Comparison of ENCODE assay signal across 34 mouse cellular contexts in genomic region chr2:32839261-32839660, GRCm38 (mm10). TPM values are rescaled to one million over a fixed set of nuclear protein-coding genes. Genes with fewer than 3 reads are reported as not detected.
DNase-seq lines count a peak whose midpoint lies in the region; ATAC-seq lines count a peak whose summit lies in the region.
"Had no signal": no experiment of that assay in that cellular context is flagged by ENCODE, and none has a peak within 500 bp of the region (broad histone marks: within the 10 kb centered on the region; RNA-seq: fewer than 3 reads in every experiment).

No protein-coding gene starts in this region.

- no peak for ATAC-seq in embryonic facial prominence, embryonic 12.5 days (ENCODE audit: insufficient number of reproducible peaks, insufficient read depth, low FRiP score, low TSS enrichment)
- no peak for ATAC-seq in heart, embryonic 13.5 days (ENCODE audit: extremely low read depth, insufficient number of reproducible peaks, low FRiP score, low TSS enrichment)
- ATAC-seq in hindbrain, embryonic 13.5 days (ENCODE audit: low FRiP score), result no peak
- no peak for ATAC-seq in hindbrain, embryonic 12.5 days (ENCODE audit: low FRiP score)
- ATAC-seq: intestine, postnatal 0 days; liver, embryonic 12.5 days; liver, postnatal 0 days had no signal

- WGBS in embryonic facial prominence, embryonic 12.5 days, result 73% methylated on average over 2 of the region's 2 CpGs
- 79% methylated on average over 2 of the region's 2 CpGs for WGBS in embryonic facial prominence, embryonic 10.5 days
- 20% methylated on average over 2 of the region's 2 CpGs for WGBS in heart, embryonic 13.5 days
- WGBS in hindbrain, embryonic 13.5 days, result 75% methylated on average over 2 of the region's 2 CpGs
- WGBS in hindbrain, embryonic 12.5 days, result 75% methylated on average over 2 of the region's 2 CpGs

- no peak for DNase-seq in embryonic facial prominence, embryonic 10.5 days (ENCODE audit: low spot score)
- DNase-seq in heart, postnatal 10 days, result no peak
- DNase-seq in right cerebral cortex, adult 18-20 months, result peak; percentile 35
- no peak for DNase-seq in right cerebral cortex, postnatal 25 days
- DNase-seq: adrenal gland, adult 8-10 months; cerebellum, adult 9-10 months; cerebellum, postnatal 36 days; gastrocnemius, postnatal 25 days; heart, postnatal 14 days; kidney, adult 9 months; kidney, postnatal 14 days; left cerebral cortex, postnatal 4 days; liver, postnatal 0 days; lung, postnatal 36 days; right cerebral cortex, postnatal 4 days; thymus, adult 18-20 months; thymus, postnatal 25 days had no signal

- no peak overlapping the region for H3K4me3 ChIP-seq in embryonic facial prominence, embryonic 12.5 days
- no peak overlapping the region for H3K4me3 ChIP-seq in embryonic facial prominence, embryonic 10.5 days
- no peak overlapping the region for H3K4me3 ChIP-seq in heart, embryonic 13.5 days
- H3K4me3 ChIP-seq in hindbrain, embryonic 13.5 days, result no peak overlapping the region
- no peak overlapping the region for H3K4me3 ChIP-seq in hindbrain, embryonic 12.5 days
- H3K4me3 ChIP-seq: embryonic facial prominence, embryonic 15.5 days; forebrain, embryonic 12.5 days; liver, embryonic 12.5 days; neural tube, embryonic 15.5 days had no signal

- no peak overlapping the region for H3K9ac ChIP-seq in embryonic facial prominence, embryonic 12.5 days
- peak overlapping the region; percentile 67 for H3K9ac ChIP-seq in heart, embryonic 13.5 days
- H3K9ac ChIP-seq in hindbrain, embryonic 13.5 days, result peak overlapping the region; percentile 21; the same call in 1 of the 2 replicates
- H3K9ac ChIP-seq in hindbrain, embryonic 12.5 days, result no peak overlapping the region
- H3K9ac ChIP-seq: embryonic facial prominence, embryonic 15.5 days; forebrain, embryonic 12.5 days; hindbrain, embryonic 14.5 days; liver, postnatal 0 days; neural tube, embryonic 15.5 days had no signal

- H3K4me2 ChIP-seq in embryonic facial prominence, embryonic 12.5 days (replicated peaks), result no peak overlapping the region
- H3K4me2 ChIP-seq in heart, embryonic 13.5 days, result 0 out of 2 replicates have a peak overlapping the region, but pooled peaks have one; percentile 12
- H3K4me2 ChIP-seq in hindbrain, embryonic 13.5 days, result no peak overlapping the region
- H3K4me2 ChIP-seq in hindbrain, embryonic 12.5 days (replicated peaks), result no peak overlapping the region
- H3K4me2 ChIP-seq: embryonic facial prominence, embryonic 15.5 days; forebrain, embryonic 12.5 days; hindbrain, embryonic 14.5 days; liver, embryonic 12.5 days; midbrain, embryonic 11.5 days; neural tube, embryonic 15.5 days had no signal

- intact Hi-C loops in heart, postnatal 10 days (cut with DNase I), result no loop called here

- H3K36me3 ChIP-seq in embryonic facial prominence, embryonic 12.5 days, result no peaks in the 10 kb centered on the region
- 0 out of 2 replicates have a peak, but pooled peaks cover 3% of the 10 kb centered on the region for H3K36me3 ChIP-seq in embryonic facial prominence, embryonic 10.5 days (replicated peaks)
- 0 out of 2 replicates have a peak, but pooled peaks cover 2% of the 10 kb centered on the region for H3K36me3 ChIP-seq in heart, embryonic 13.5 days
- peaks cover 17% of the 10 kb centered on the region for H3K36me3 ChIP-seq in hindbrain, embryonic 13.5 days
- H3K36me3 ChIP-seq in hindbrain, embryonic 12.5 days, result peaks cover 4% of the 10 kb centered on the region; the same call in 1 of the 2 replicates
- H3K36me3 ChIP-seq: embryonic facial prominence, embryonic 15.5 days; forebrain, embryonic 12.5 days; liver, embryonic 12.5 days had no signal

- H3K27me3 ChIP-seq in embryonic facial prominence, embryonic 12.5 days, result no peaks in the 10 kb centered on the region
- H3K27me3 ChIP-seq in embryonic facial prominence, embryonic 10.5 days (replicated peaks; ENCODE audit: low read depth, poor library complexity, severe bottlenecking), result 0 out of 2 replicates have a peak, but pooled peaks cover 4% of the 10 kb centered on the region
- H3K27me3 ChIP-seq in heart, embryonic 13.5 days (replicated peaks), result no peaks in the 10 kb centered on the region
- H3K27me3 ChIP-seq in hindbrain, embryonic 13.5 days, result no peaks in the 10 kb centered on the region
- H3K27me3 ChIP-seq in hindbrain, embryonic 12.5 days, result no peaks in the 10 kb centered on the region
- H3K27me3 ChIP-seq: embryonic facial prominence, embryonic 15.5 days; forebrain, embryonic 12.5 days; liver, embryonic 12.5 days; neural tube, embryonic 15.5 days had no signal

- no peaks in the 10 kb centered on the region for H3K9me3 ChIP-seq in embryonic facial prominence, embryonic 12.5 days
- no peaks in the 10 kb centered on the region for H3K9me3 ChIP-seq in embryonic facial prominence, embryonic 10.5 days
- H3K9me3 ChIP-seq in heart, embryonic 13.5 days, result no peaks in the 10 kb centered on the region
- no peaks in the 10 kb centered on the region for H3K9me3 ChIP-seq in hindbrain, embryonic 13.5 days
- H3K9me3 ChIP-seq in hindbrain, embryonic 12.5 days (replicated peaks), result no peaks in the 10 kb centered on the region
- H3K9me3 ChIP-seq: embryonic facial prominence, embryonic 15.5 days; forebrain, embryonic 12.5 days; G1E; liver, embryonic 12.5 days; neural tube, embryonic 15.5 days had no signal

- H3K27ac ChIP-seq in embryonic facial prominence, embryonic 12.5 days, result 0 out of 2 replicates have a peak overlapping the region, but pooled peaks have one; percentile 1
- no peak overlapping the region for H3K27ac ChIP-seq in embryonic facial prominence, embryonic 10.5 days (replicated peaks)
- H3K27ac ChIP-seq in heart, embryonic 13.5 days (replicated peaks), result peak overlapping the region; percentile 84
- no peak overlapping the region for H3K27ac ChIP-seq in hindbrain, embryonic 13.5 days
- no peak overlapping the region for H3K27ac ChIP-seq in hindbrain, embryonic 12.5 days
- H3K27ac ChIP-seq: embryonic facial prominence, embryonic 15.5 days; forebrain, embryonic 12.5 days; hindbrain, embryonic 14.5 days; liver, embryonic 12.5 days; neural tube, embryonic 15.5 days; stomach, postnatal 0 days had no signal

- peaks cover 4% of the 10 kb centered on the region for H3K4me1 ChIP-seq in embryonic facial prominence, embryonic 12.5 days
- peaks cover 29% of the 10 kb centered on the region for H3K4me1 ChIP-seq in embryonic facial prominence, embryonic 10.5 days
- peaks cover 60% of the 10 kb centered on the region for H3K4me1 ChIP-seq in heart, embryonic 13.5 days
- H3K4me1 ChIP-seq in hindbrain, embryonic 13.5 days (replicated peaks), result peaks cover 39% of the 10 kb centered on the region
- H3K4me1 ChIP-seq in hindbrain, embryonic 12.5 days, result peaks cover 10% of the 10 kb centered on the region; the same call in 1 of the 2 replicates

RNA-seq across cellular contexts. Expression of gene Stxbp1, which starts 7.8 kb away (rescaled TPM):
- 28.3 and 32.4 TPM in 2 replicates for polyA plus RNA-seq in embryonic facial prominence, embryonic 12.5 days (2016; fragmentation: Nextera tagmentation; extraction: Ambion mirVana)
- 24.4 and 25.1 TPM in 2 replicates for polyA plus RNA-seq in embryonic facial prominence, embryonic 10.5 days (2016; fragmentation: Nextera tagmentation; extraction: Ambion mirVana)
- polyA plus RNA-seq in heart, embryonic 13.5 days (2015; fragmentation: Nextera tagmentation; extraction: Ambion mirVana), result 23.6 and 24.8 TPM in 2 replicates
- 10 to 100 TPM; 25.4 to 25.7 TPM for total RNA-seq in heart, postnatal 10 days (2021)
- polyA plus RNA-seq in hindbrain, embryonic 13.5 days (2015; fragmentation: Nextera tagmentation; extraction: Ambion mirVana), result 180 and 193 TPM in 2 replicates
- 102 and 105 TPM in 2 replicates for polyA plus RNA-seq in hindbrain, embryonic 12.5 days (2016; fragmentation: Nextera tagmentation; extraction: Ambion mirVana)

RNA-seq across cellular contexts. Expression of gene Fam129b, which starts 36.7 kb away (rescaled TPM):
- polyA plus RNA-seq in embryonic facial prominence, embryonic 12.5 days (2016; fragmentation: Nextera tagmentation; extraction: Ambion mirVana), result 48.8 and 54.7 TPM in 2 replicates
- polyA plus RNA-seq in embryonic facial prominence, embryonic 10.5 days (2016; fragmentation: Nextera tagmentation; extraction: Ambion mirVana), result 43.9 and 46.4 TPM in 2 replicates
- polyA plus RNA-seq in heart, embryonic 13.5 days (2015; fragmentation: Nextera tagmentation; extraction: Ambion mirVana), result 46.4 and 47.1 TPM in 2 replicates
- total RNA-seq in heart, postnatal 10 days (2021), result 10 to 100 TPM; 40.4 to 46.2 TPM
- polyA plus RNA-seq in hindbrain, embryonic 13.5 days (2015; fragmentation: Nextera tagmentation; extraction: Ambion mirVana), result 31.6 and 32.4 TPM in 2 replicates
- 42.2 and 43.8 TPM in 2 replicates for polyA plus RNA-seq in hindbrain, embryonic 12.5 days (2016; fragmentation: Nextera tagmentation; extraction: Ambion mirVana)

RNA-seq across cellular contexts. Expression of gene Cfap157, which starts 55.0 kb away (rescaled TPM):
- 0.74 and 1.6 TPM in 2 replicates for polyA plus RNA-seq in embryonic facial prominence, embryonic 12.5 days (2016; fragmentation: Nextera tagmentation; extraction: Ambion mirVana)
- 0.54 and 0.60 TPM in 2 replicates for polyA plus RNA-seq in embryonic facial prominence, embryonic 10.5 days (2016; fragmentation: Nextera tagmentation; extraction: Ambion mirVana)
- polyA plus RNA-seq in heart, embryonic 13.5 days (2015; fragmentation: Nextera tagmentation; extraction: Ambion mirVana), result 0.20 and 0.45 TPM in 2 replicates
- total RNA-seq in heart, postnatal 10 days (2021), result under 1 TPM in 1 of 2 experiments, not detected in 1; 0.14 TPM
- 1.0 and 1.5 TPM in 2 replicates for polyA plus RNA-seq in hindbrain, embryonic 13.5 days (2015; fragmentation: Nextera tagmentation; extraction: Ambion mirVana)
- 0.85 and 1.5 TPM in 2 replicates for polyA plus RNA-seq in hindbrain, embryonic 12.5 days (2016; fragmentation: Nextera tagmentation; extraction: Ambion mirVana)
- total RNA-seq: adrenal gland, adult 8-10 months; adrenal gland, postnatal 4 days; gastrocnemius, adult 18-20 months; gastrocnemius, postnatal 25 days; megakaryocyte, adult 5-6 weeks had no signal
- polyA plus RNA-seq: G1E; liver, postnatal 0 days; spleen, adult 2 months had no signal

Comparison
In these comparisons a context has a peak if more than half of its experiments do, and no peak if none do; other contexts are left out.
1. H3K27ac ChIP-seq: peak in embryonic facial prominence, embryonic 12.5 days (single experiment) and heart, embryonic 13.5 days (single experiment); none in embryonic facial prominence, embryonic 10.5 days (single experiment), hindbrain, embryonic 13.5 days (single experiment) and hindbrain, embryonic 12.5 days (single experiment).
2. H3K9ac ChIP-seq: peak in heart, embryonic 13.5 days (single experiment) and hindbrain, embryonic 13.5 days (single experiment); none in embryonic facial prominence, embryonic 12.5 days (single experiment) and hindbrain, embryonic 12.5 days (single experiment).